Comparison of ENCODE assay signal across 15 mouse cellular contexts in the genomic region with DNA sequence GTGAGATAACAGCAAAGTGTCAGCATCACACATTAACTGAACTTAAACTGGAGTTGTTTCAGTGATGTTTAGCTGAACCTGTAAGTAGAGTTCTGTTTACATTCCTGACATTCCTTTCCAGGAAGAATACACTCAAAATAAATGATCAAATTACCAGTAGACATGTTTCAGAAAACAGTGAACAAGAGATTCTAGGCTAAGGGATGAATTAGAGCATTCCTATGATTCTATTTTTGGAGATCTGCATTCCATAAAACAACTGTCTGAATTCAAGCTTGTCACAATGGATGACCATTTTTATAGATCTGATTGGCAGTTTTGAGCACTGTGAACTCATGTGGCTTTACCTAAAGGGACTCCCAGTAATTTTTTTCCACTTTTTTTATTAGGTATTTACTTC.
"Had no signal": no experiment of that assay in that cellular context is flagged by ENCODE, and none has a peak within 500 bp of the region (broad histone marks: within the 10 kb centered on the region; RNA-seq: fewer than 3 reads in every experiment).

No protein-coding gene starts in this region.

- H3K27ac ChIP-seq: midbrain, embryonic 13.5 days; midbrain, embryonic 15.5 days; neural tube, embryonic 12.5 days had no signal

- H3K9ac ChIP-seq: lung, embryonic 14.5 days; midbrain, embryonic 13.5 days; midbrain, embryonic 15.5 days; neural tube, embryonic 12.5 days had no signal

- H3K4me2 ChIP-seq: lung, embryonic 14.5 days; midbrain, embryonic 11.5 days; midbrain, embryonic 13.5 days; midbrain, embryonic 15.5 days; neural tube, embryonic 12.5 days had no signal

- H3K9me3 ChIP-seq: midbrain, embryonic 13.5 days; midbrain, embryonic 15.5 days; neural tube, embryonic 12.5 days had no signal

- H3K36me3 ChIP-seq: midbrain, embryonic 13.5 days; midbrain, embryonic 15.5 days; neural tube, embryonic 12.5 days had no signal

- H3K27me3 ChIP-seq: midbrain, embryonic 13.5 days; midbrain, embryonic 15.5 days; neural tube, embryonic 12.5 days had no signal

- DNase-seq: lung, adult 18-20 months; lung, embryonic 14.5 days; lung, postnatal 10 days; lung, postnatal 4 days; right cerebral cortex, adult 18-20 months; right cerebral cortex, postnatal 25 days; right cerebral cortex, postnatal 4 days; spleen, adult 18-20 months; thymus, adult 18-20 months; thymus, postnatal 14 days; thymus, postnatal 36 days had no signal

- H3K4me1 ChIP-seq: midbrain, embryonic 13.5 days; midbrain, embryonic 15.5 days; neural tube, embryonic 12.5 days had no signal

- ATAC-seq: midbrain, embryonic 13.5 days; midbrain, embryonic 15.5 days had no signal

- H3K4me3 ChIP-seq: midbrain, embryonic 13.5 days; midbrain, embryonic 15.5 days; neural tube, embryonic 12.5 days had no signal
